Mouse (Mus musculus) heart, adult 9 months (tissue): ENCODE measurements around the gene Khsrp.

Experiments
- DNase-seq, 2 experiments: peaks; one replicate each; pipeline ENCODE4 v3.0.0; 2022; ENCODE audit warnings: low spot score in 2 of 2

The Khsrp gene

GRCm38 (mm10) chr17:56986105-56986805, 45.1 kb downstream of the Khsrp start:
- DNase-seq = no peak

- no peak for DNase-seq
Observed at GRCm38 (mm10) chr17:56985656-56986055, 45.7 kb downstream of the Khsrp start.

- DNase-seq = no peak
Observed at GRCm38 (mm10) chr17:56984886-56985285, 46.4 kb downstream of the Khsrp start.

GRCm38 (mm10) chr17:56982013-56982412, 49.3 kb downstream of the Khsrp start, which contains the start of gene Acer1:
Gene Acer1 (minus strand): TSS chr17:56982126.
- no peak for DNase-seq

GRCm38 (mm10) chr17:56981049-56981448, 50.3 kb downstream of the Khsrp start:
- no peak for DNase-seq

- no peak for DNase-seq
Observed at GRCm38 (mm10) chr17:56979524-56979923, 51.8 kb downstream of the Khsrp start.

GRCm38 (mm10) chr17:56976531-56977390, 54.6 kb downstream of the Khsrp start:
- no peak for DNase-seq

- DNase-seq = no peak
Observed at GRCm38 (mm10) chr17:56975391-56975790, 55.9 kb downstream of the Khsrp start.

GRCm38 (mm10) chr17:56974708-56975240, 56.5 kb downstream of the Khsrp start:
- DNase-seq = no peak

- DNase-seq = no peak
Observed at GRCm38 (mm10) chr17:56973956-56974707, 57.2 kb downstream of the Khsrp start.
